Mouse (Mus musculus) heart, embryonic 13.5 days (tissue): ENCODE measurements around the gene Wap. TPM values are rescaled to one million over a fixed set of nuclear protein-coding genes. Genes with fewer than 3 reads are reported as not detected.

Experiments used
- polyA plus RNA-seq: library from polyadenylated mRNA; unstranded; fragments of >200 nt; fragmentation: Nextera tagmentation; extraction: Ambion mirVana; gene quantifications from 2 replicates; pipeline ENCODE4 v1.2.1, GENCODE M21; 2015

Wap gene
- polyA plus RNA-seq, 1 experiment from 2014 or later, result not detected

Other genes starting within 250 kb of the Wap start
- gene Zmiz2, start 249.6 kb downstream of the Wap start, polyA plus RNA-seq, result 6.6 and 7.3 TPM in 2 replicates
- 4,195 and 4,594 TPM in 2 replicates for gene Ppia, start 223.2 kb downstream of the Wap start, polyA plus RNA-seq
- 309 and 340 TPM in 2 replicates for gene H2afv, start 194.2 kb downstream of the Wap start, polyA plus RNA-seq
- 23.5 and 25.5 TPM in 2 replicates for gene Purb, start 162.7 kb downstream of the Wap start, polyA plus RNA-seq
- 0.50 and 0.98 TPM in 2 replicates for gene Myo1g, start 117.7 kb downstream of the Wap start, polyA plus RNA-seq
- gene Ccm2, start 91.8 kb downstream of the Wap start, polyA plus RNA-seq, result 54.3 and 59.7 TPM in 2 replicates
- 0.86 and 0.88 TPM in 2 replicates for gene Nacad, start 32.6 kb downstream of the Wap start, polyA plus RNA-seq
- 42.9 and 43.0 TPM in 2 replicates for gene Tbrg4, start 12.6 kb downstream of the Wap start, polyA plus RNA-seq
- 2.2 and 3.5 TPM in 2 replicates for gene Ramp3, start 19.9 kb upstream of the Wap start, polyA plus RNA-seq
- gene Gm11983, start 199.0 kb upstream of the Wap start, polyA plus RNA-seq, result not detected in 2 replicates